Mouse (Mus musculus) bone marrow, adult 2 months (tissue): ENCODE data around the gene Pou2f1. TPM values are rescaled to one million over a fixed set of nuclear protein-coding genes. Genes with fewer than 3 reads are reported as not detected.

Experiments
- H3K27ac ChIP-seq: fragments of 200-500 bp; 2 replicates; pipeline ENCODE4 v1.5.1; 2012; ENCODE audit warnings: low read depth, mild to moderate bottlenecking, control low read depth, inconsistent platforms, low read length; ENCODE audit not compliant: control insufficient read depth, poor library complexity, insufficient read depth
- H3K4me1 ChIP-seq: fragments of 200-500 bp; 2 replicates; pipeline ENCODE4 v1.6.1; 2011; ENCODE audit warnings: low read length; ENCODE audit not compliant: control insufficient read depth, insufficient read depth
- H3K4me3 ChIP-seq: fragments of 200-500 bp; replicated peaks from 2 replicates; pipeline ENCODE3; 2011; ENCODE audit warnings: mild to moderate bottlenecking, low read depth, low read length, control low read depth; ENCODE audit not compliant: control insufficient read depth
- CTCF ChIP-seq: fragments of 200-500 bp; IDR thresholded peaks from 2 replicates; pipeline ENCODE4 v1.5.1; 2011; ENCODE audit warnings: low read length, control low read depth; ENCODE audit not compliant: control insufficient read depth, insufficient read depth
- POLR2A ChIP-seq: fragments of 200-500 bp; IDR thresholded peaks from 2 replicates; pipeline ENCODE4 v1.6.1; 2011; ENCODE audit warnings: low read depth, mild to moderate bottlenecking, control low read depth, low read length, borderline replicate concordance; ENCODE audit not compliant: control insufficient read depth
- WGBS: fragments of 180-500 bp; shearing (Covaris S2); methylation state at CpG from one replicate; pipeline ENCODE4 v1.1.7; 2018; 5-methylcytosine and 5-hydroxymethylcytosine counted together
- polyA plus RNA-seq: library from polyadenylated mRNA; stranded (reverse); fragments of >200 nt; gene quantifications from 2 replicates; pipeline ENCODE4 v1.2.4, GENCODE M21; 2011; ENCODE audit warnings: low replicate concordance; ENCODE audit not compliant: missing spikeins, insufficient read depth, insufficient read length

Pou2f1 gene
- polyA plus RNA-seq, 1 experiment = 9.1 TPM

- TF ChIP-seq POLR2A (no peak), CTCF (no peak)
- no peak overlapping the region for H3K4me3 ChIP-seq
- 70% methylated on average over 2 of the region's 2 CpGs for WGBS
- no peaks in the 10 kb centered on the region for H3K4me1 ChIP-seq
- H3K27ac ChIP-seq = no peak overlapping the region
Measured at GRCm38 (mm10) chr1:166038731-166039332, 36.4 kb upstream of the Pou2f1 start.

- Histone ChIP-seq H3K4me1 (no peaks in the 10 kb centered on the region), H3K27ac (no peak overlapping the region), H3K4me3 (no peak overlapping the region)
- 86% methylated on average over 5 of the region's 5 CpGs for WGBS
- TF ChIP-seq CTCF (no peak), POLR2A (no peak)
Measured at GRCm38 (mm10) chr1:166035045-166035444, 32.6 kb upstream of the Pou2f1 start.

- H3K4me3 ChIP-seq = no peak overlapping the region
- no peaks in the 10 kb centered on the region for H3K4me1 ChIP-seq
- no peak overlapping the region for H3K27ac ChIP-seq
- TF ChIP-seq POLR2A = no peak
- no peak for TF ChIP-seq CTCF
- WGBS = 55% methylated on average over 7 of the region's 7 CpGs
Measured at GRCm38 (mm10) chr1:166031673-166032547, 29.4 kb upstream of the Pou2f1 start.

DNA sequence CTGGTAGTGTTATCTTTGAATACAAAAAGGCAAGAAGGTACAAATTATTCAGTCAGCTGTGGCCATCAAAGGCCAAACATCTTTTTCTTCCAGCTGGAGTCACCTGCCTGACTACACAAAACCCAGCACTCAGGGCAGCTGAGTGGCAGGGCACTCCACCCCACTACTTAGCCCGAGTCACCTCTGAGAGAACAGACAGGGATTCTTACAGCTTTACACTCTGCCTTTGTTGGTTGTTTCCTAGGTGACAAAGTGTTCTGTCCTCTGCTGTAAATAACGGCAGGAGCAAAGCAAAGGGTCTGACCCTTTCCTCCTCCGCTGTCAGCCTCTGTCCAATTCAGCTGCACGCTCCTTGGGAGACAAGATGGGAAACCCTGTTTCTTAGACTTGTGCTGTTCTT, 21.5 kb upstream of the Pou2f1 start:
- Histone ChIP-seq H3K27ac (no peak overlapping the region), H3K4me3 (no peak overlapping the region), H3K4me1 (no peaks in the 10 kb centered on the region)
- TF ChIP-seq CTCF = no peak
- TF ChIP-seq POLR2A = no peak
- 76% methylated on average over 4 of the region's 4 CpGs for WGBS

DNA sequence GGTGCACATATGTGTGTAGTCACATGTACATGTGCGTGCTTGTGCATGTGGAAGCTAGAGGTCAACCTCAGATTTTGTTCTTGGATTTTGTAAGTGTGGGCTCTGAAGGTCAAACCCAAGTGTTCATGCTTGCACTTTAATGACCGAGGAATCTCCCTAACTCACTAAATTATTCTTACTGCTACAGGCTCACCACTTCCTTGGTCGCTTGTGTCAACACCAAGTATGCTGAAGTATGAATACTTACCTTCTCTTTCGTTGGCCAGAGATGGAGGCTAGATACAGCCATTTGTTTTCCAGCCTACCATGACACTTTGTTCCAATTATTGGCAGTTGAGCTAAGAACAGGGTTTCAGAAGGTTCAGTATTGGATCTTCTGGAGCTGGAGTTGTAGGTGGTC, 14.7 kb upstream of the Pou2f1 start:
- H3K4me3 ChIP-seq = no peak overlapping the region
- H3K4me1 ChIP-seq = no peaks in the 10 kb centered on the region
- TF ChIP-seq CTCF (no peak), POLR2A (no peak)
- 69% methylated on average over 4 of the region's 4 CpGs for WGBS
- no peak overlapping the region for H3K27ac ChIP-seq

DNA sequence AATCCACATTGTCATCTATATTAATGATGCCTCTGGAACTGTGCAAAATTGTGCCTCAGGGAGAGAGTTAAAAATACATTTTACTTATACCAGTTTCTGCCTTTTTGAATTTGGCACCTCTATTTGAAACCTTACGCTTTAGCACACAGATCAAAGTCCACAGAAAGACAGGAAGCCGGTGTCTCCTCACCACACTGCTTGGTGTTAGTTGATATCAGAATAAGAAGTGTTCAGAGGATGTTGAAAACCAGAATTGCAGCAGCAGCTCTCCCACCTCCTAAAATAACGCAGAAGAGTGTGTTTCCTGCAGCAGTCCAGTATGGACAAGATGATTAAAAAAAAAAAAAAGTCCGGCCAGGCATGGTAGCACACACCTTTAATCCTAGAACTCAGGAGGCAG, 13.8 kb upstream of the Pou2f1 start:
- WGBS = 6% methylated on average over 4 of the region's 4 CpGs
- TF ChIP-seq POLR2A (no peak), CTCF (no peak)
- H3K4me3 ChIP-seq = no peak overlapping the region
- H3K4me1 ChIP-seq = no peaks in the 10 kb centered on the region
- no peak overlapping the region for H3K27ac ChIP-seq

DNA sequence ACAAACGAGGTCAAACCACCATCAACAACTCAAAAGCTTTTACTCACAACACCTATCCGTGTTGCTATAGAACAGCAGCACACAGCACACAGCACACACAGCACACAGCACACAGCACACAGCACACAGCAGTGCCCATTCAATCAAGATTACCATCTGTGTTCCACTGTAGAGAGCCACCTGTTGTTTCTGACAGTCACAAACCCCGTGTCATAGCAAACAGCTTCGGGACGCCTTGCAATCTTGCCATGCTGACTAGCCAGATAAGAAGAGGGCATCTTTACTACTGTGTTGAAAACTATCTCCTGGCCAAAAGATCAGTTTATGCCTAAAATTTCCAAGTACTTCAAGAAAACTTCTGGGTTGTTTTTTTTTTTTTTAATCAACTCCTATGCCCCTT, 12.1 kb upstream of the Pou2f1 start:
- TF ChIP-seq POLR2A (no peak), CTCF (no peak)
- 31% methylated on average over 5 of the region's 5 CpGs for WGBS
- no peak overlapping the region for H3K27ac ChIP-seq
- H3K4me3 ChIP-seq = no peak overlapping the region
- no peaks in the 10 kb centered on the region for H3K4me1 ChIP-seq

- TF ChIP-seq POLR2A = no peak
- no peak for TF ChIP-seq CTCF
- Histone ChIP-seq H3K27ac (no peak overlapping the region), H3K4me1 (peaks cover 2% of the 10 kb centered on the region; the same call in 1 of the 2 replicates), H3K4me3 (no peak overlapping the region)
- 82% methylated on average over 1 of the region's 1 CpGs for WGBS
Measured at GRCm38 (mm10) chr1:166010106-166010505, 7.6 kb upstream of the Pou2f1 start.
